Mouse (Mus musculus) intestine, postnatal 0 days (tissue): ENCODE measurements around the gene Fam83e. TPM values are rescaled to one million over a fixed set of nuclear protein-coding genes. Genes with fewer than 3 reads are reported as not detected.

Experiments used
- ATAC-seq: fragments of 200-750 bp; cut with Nextera tagmentation; 2 replicates; pipeline ENCODE4 v1.8.0; 2017; ENCODE audit warnings: mild to moderate bottlenecking, moderate TSS enrichment, moderate library complexity
- H3K27ac ChIP-seq: fragments of 300-500 bp; sonication (generic); 2 replicates; pipeline ENCODE4 v1.5.1; 2014; ENCODE audit warnings: mild to moderate bottlenecking, low read depth, low read length, moderate library complexity
- H3K27me3 ChIP-seq: fragments of 300-500 bp; sonication (generic); replicated peaks from 2 replicates; pipeline ENCODE4 v1.6.1; 2014; ENCODE audit warnings: low read length, mixed read lengths; ENCODE audit not compliant: control insufficient read depth, insufficient read depth
- H3K36me3 ChIP-seq: fragments of 300-500 bp; sonication (generic); 2 replicates; pipeline ENCODE4 v1.6.1; 2014; ENCODE audit warnings: mild to moderate bottlenecking, moderate library complexity; ENCODE audit not compliant: control insufficient read depth, insufficient read depth
- H3K4me1 ChIP-seq: fragments of 300-500 bp; sonication (generic); replicated peaks from 2 replicates; pipeline ENCODE4 v1.6.1; 2014; ENCODE audit warnings: antibody characterized with exemption, low read length, mixed read lengths; ENCODE audit not compliant: control insufficient read depth, insufficient read depth
- H3K4me2 ChIP-seq: fragments of 300-500 bp; sonication (generic); replicated peaks from 2 replicates; pipeline ENCODE4 v1.6.1; 2014; ENCODE audit warnings: low read depth, mild to moderate bottlenecking, moderate library complexity
- H3K4me3 ChIP-seq: fragments of 300-500 bp; sonication (generic); 2 replicates; pipeline ENCODE4 v1.5.1; 2014; ENCODE audit warnings: low read depth, low read length
- H3K9ac ChIP-seq: fragments of 300-500 bp; sonication (generic); 2 replicates; pipeline ENCODE4 v1.6.1; 2014; ENCODE audit warnings: mild to moderate bottlenecking, low read depth, low read length
- H3K9me3 ChIP-seq: fragments of 300-500 bp; sonication (generic); 2 replicates; pipeline ENCODE4 v1.6.1; 2016; ENCODE audit warnings: mixed run types; ENCODE audit not compliant: control insufficient read depth
- CTCF ChIP-seq: sonication (generic); IDR thresholded peaks from 2 replicates; pipeline ENCODE4 v1.5.1; 2016; ENCODE audit warnings: low read depth, mild to moderate bottlenecking, control low read depth, antibody characterized with exemption, moderate library complexity
- WGBS: fragments of 180-500 bp; shearing (Covaris S2); extraction: QIAGEN DNeasy Blood & Tissue Kit; methylation state at CpG from one replicate; pipeline ENCODE4 v1.1.7; 2014; 5-methylcytosine and 5-hydroxymethylcytosine counted together
- polyA plus RNA-seq: library from polyadenylated mRNA; unstranded; fragments of >200 nt; fragmentation: Nextera tagmentation; extraction: Ambion mirVana; gene quantifications from 2 replicates; pipeline ENCODE4 v1.2.1, GENCODE M21; 2015

The Fam83e gene
- polyA plus RNA-seq, 1 experiment from 2014 or later: 16.7 TPM

GRCm38 (mm10) chr7:45704730-45705442 lies 16.1 kb upstream of the Fam83e start, which contains the start of gene Dbp:
Gene Dbp, plus strand, starts transcription at chr7:45705088.
- peak within 1 kb of the TSS; percentile 98 for H3K27ac ChIP-seq
- peaks cover 8% of the 10 kb centered on the region for H3K27me3 ChIP-seq
- peak within 1 kb of the TSS; percentile 84 for H3K9ac ChIP-seq
- H3K4me2 ChIP-seq: peak within 1 kb of the TSS; percentile 95
- H3K4me3 ChIP-seq: peak within 1 kb of the TSS; percentile 56
- ATAC-seq: peak; percentile 48
- no peak for TF ChIP-seq CTCF
- H3K4me1 ChIP-seq: peaks cover 28% of the 10 kb centered on the region
- WGBS: 0% methylated on average over 36 of the region's 36 CpGs
- 0 out of 2 replicates have a peak, but pooled peaks cover under 1% of the 10 kb centered on the region for H3K36me3 ChIP-seq
- no peaks in the 10 kb centered on the region for H3K9me3 ChIP-seq

DNA sequence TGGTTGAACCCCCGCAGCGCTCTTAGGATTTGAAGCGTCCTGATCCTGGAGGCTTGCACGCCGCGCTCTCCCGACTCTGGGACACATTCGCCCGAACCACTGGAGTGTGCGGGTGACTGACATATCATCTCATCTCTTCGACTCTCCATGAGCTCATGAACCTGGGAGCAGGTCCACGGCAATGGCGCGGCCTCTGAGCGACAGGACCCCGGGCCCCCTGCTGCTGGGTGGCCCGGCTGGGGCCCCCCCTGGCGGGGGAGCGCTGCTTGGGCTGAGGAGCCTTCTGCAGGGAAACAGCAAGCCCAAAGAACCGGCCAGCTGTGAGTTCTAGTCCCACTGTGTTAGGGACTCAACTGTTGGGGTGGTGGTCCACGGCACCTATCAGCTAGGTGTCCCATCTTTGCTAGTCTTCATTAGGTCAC lies 15.6 kb upstream of the Fam83e start:
- no peak for ATAC-seq
- Histone ChIP-seq H3K27me3 (peaks cover 2% of the 10 kb centered on the region; the same call in 1 of the 2 replicates), H3K27ac (peak overlapping the region; percentile 98), H3K4me1 (peaks cover 31% of the 10 kb centered on the region), H3K4me3 (peak overlapping the region; percentile 56), H3K4me2 (peak overlapping the region; percentile 95), H3K36me3 (peaks cover 6% of the 10 kb centered on the region; the same call in 1 of the 2 replicates), H3K9ac (peak overlapping the region; percentile 84), H3K9me3 (no peaks in the 10 kb centered on the region)
- peak; percentile 38; the same call in 1 of the 2 replicates for TF ChIP-seq CTCF
- under 1% methylated on average over 21 of the region's 21 CpGs for WGBS

DNA sequence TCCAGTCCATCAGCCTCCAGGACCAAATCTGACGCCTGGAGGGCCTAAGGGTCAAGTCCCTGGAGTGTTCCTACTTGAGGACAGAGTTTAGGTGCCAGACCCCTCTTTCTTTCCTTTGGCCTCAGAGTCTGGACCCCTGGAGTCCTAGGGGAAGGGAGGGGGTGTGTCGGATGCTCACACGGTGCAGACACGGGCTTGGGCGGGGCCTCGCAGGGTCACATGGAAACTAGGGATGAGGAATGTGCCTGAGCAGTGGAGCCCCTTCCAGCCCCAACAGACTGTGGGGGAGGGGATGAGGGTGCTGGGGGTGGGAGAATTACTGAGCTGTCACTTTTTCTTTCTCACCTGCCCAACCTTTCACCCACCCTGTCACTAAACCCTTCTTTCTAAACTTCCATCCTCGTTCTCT lies 15.1 kb upstream of the Fam83e start:
- peaks cover 31% of the 10 kb centered on the region for H3K4me1 ChIP-seq

GRCm38 (mm10) chr7:45706721-45707241 lies 14.2 kb upstream of the Fam83e start:
- no peak for ATAC-seq
- peaks cover 31% of the 10 kb centered on the region for H3K4me1 ChIP-seq
- no peaks in the 10 kb centered on the region for H3K27me3 ChIP-seq
- peaks cover 20% of the 10 kb centered on the region; the same call in 1 of the 2 replicates for H3K36me3 ChIP-seq
- peak overlapping the region; percentile 56 for H3K4me3 ChIP-seq
- WGBS: under 1% methylated on average over 41 of the region's 45 CpGs
- peak overlapping the region; percentile 95 for H3K4me2 ChIP-seq
- peak overlapping the region; percentile 84 for H3K9ac ChIP-seq
- H3K27ac ChIP-seq: peak overlapping the region; percentile 98
- H3K9me3 ChIP-seq: no peaks in the 10 kb centered on the region
- TF ChIP-seq CTCF: peak; percentile 29; the same call in 1 of the 2 replicates

More for the DNA sequence above, 15.1 kb upstream of the Fam83e start:
- Histone ChIP-seq H3K27me3 (no peaks in the 10 kb centered on the region), H3K4me3 (peak overlapping the region; percentile 56), H3K9ac (peak overlapping the region; percentile 84), H3K36me3 (peaks cover 11% of the 10 kb centered on the region; the same call in 1 of the 2 replicates), H3K4me2 (peak overlapping the region; percentile 95), H3K27ac (peak overlapping the region; percentile 98), H3K9me3 (no peaks in the 10 kb centered on the region)
- ATAC-seq: no peak
- no peak for TF ChIP-seq CTCF
- WGBS: 1% methylated on average over 7 of the region's 7 CpGs

DNA sequence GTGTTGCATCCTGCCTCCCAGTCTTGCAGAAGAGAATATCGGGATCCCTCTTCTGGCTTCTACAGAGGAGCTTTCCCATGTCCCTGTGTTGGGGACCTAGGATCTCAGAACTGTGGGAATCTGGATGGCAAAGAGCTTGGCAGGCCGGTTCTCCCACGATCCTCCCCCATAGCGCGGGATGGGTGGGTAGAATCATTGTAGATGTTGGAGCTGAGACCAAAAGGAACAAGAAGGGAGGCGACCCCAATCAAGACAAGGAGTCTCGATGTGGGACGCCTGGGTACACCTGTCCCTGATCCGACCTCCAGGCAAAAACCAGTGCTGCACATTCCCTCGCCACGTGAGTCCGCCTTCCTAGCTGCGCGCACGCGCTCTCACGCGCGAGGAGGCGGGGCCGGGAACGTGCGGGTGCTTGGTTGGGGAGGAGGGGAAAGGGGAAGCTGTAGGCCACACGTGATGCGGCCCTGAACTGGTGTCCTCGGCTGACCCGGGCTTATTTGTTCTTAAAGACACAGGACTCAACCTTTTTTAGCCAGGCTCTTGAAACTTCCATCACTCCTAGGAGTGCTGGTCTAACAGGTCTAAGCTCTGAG lies 13.5 kb upstream of the Fam83e start:
- peaks cover 31% of the 10 kb centered on the region for H3K4me1 ChIP-seq
- no peak for TF ChIP-seq CTCF
- under 1% methylated on average over 27 of the region's 27 CpGs for WGBS
- peak overlapping the region; percentile 95 for H3K4me2 ChIP-seq
- ATAC-seq: peak; percentile 32
- no peaks in the 10 kb centered on the region for H3K27me3 ChIP-seq
- H3K9ac ChIP-seq: peak overlapping the region; percentile 84
- H3K36me3 ChIP-seq: peaks cover 24% of the 10 kb centered on the region; the same call in 1 of the 2 replicates
- peak overlapping the region; percentile 56 for H3K4me3 ChIP-seq
- no peaks in the 10 kb centered on the region for H3K9me3 ChIP-seq
- H3K27ac ChIP-seq: peak overlapping the region; percentile 98

DNA sequence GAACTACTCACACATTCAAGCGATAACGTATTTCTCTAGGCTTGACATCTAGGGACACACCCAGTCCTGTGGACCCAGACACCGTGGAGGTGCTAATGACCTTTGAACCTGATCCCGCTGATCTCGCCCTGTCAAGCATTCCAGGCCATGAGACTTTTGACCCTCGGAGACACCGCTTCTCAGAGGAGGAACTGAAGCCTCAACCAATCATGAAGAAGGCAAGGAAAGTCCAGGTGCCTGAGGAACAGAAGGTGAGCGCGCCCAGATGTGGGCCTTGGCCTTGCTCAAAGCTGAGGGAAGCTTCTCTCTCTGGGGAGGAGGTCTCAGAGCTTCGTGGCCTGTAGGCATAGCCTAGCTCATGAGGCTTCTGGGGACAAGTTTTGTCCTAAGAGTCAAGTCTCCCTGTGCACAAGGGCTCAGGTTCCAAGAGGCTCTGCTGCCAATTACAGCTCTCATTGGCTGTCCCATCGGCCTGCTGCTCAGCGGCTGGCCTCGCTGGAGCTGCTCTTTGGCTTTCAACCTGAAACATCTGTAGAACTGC lies 12.7 kb upstream of the Fam83e start:
- WGBS: 16% methylated on average over 13 of the region's 13 CpGs
- peak overlapping the region; percentile 95 for H3K4me2 ChIP-seq
- H3K9me3 ChIP-seq: no peaks in the 10 kb centered on the region
- peaks cover 29% of the 10 kb centered on the region; the same call in 1 of the 2 replicates for H3K36me3 ChIP-seq
- ATAC-seq: peak; percentile 53
- H3K27me3 ChIP-seq: no peaks in the 10 kb centered on the region
- TF ChIP-seq CTCF: no peak
- peak overlapping the region; percentile 98 for H3K27ac ChIP-seq
- peaks cover 31% of the 10 kb centered on the region for H3K4me1 ChIP-seq
- H3K9ac ChIP-seq: peak overlapping the region; percentile 84
- H3K4me3 ChIP-seq: peak overlapping the region; percentile 56; the same call in 1 of the 2 replicates
